Mouse (Mus musculus) lung, postnatal 0 days (tissue): Measurements from ENCODE around the gene Tmem100. TPM values are rescaled to one million over a fixed set of nuclear protein-coding genes. Genes with fewer than 3 reads are reported as not detected.
A peak's percentile ranks its signal among the peaks of the same experiment; 100 is the strongest.

Source experiments
- ATAC-seq: fragments of 200-750 bp; cut with Nextera tagmentation; 2 replicates; pipeline ENCODE4 v1.8.0; 2017; ENCODE audit warnings: moderate library complexity
- DNase-seq: peaks from one replicate; pipeline ENCODE4 v3.0.0-alpha.2; 2016; ENCODE audit warnings: low spot score
- H3K27ac ChIP-seq: fragments of 300-500 bp; sonication (generic); 2 replicates; pipeline ENCODE4 v1.5.1; 2014; ENCODE audit warnings: antibody characterized with exemption, mild to moderate bottlenecking, low read length, mixed read lengths
- H3K27me3 ChIP-seq: fragments of 300-500 bp; sonication (generic); replicated peaks from 2 replicates; pipeline ENCODE4 v1.6.1; 2014; ENCODE audit warnings: low read length, mixed read lengths; ENCODE audit not compliant: insufficient read depth
- H3K36me3 ChIP-seq: fragments of 300-500 bp; sonication (generic); 2 replicates; pipeline ENCODE4 v1.6.1; 2014; ENCODE audit warnings: low read length, mixed read lengths; ENCODE audit not compliant: insufficient read depth
- H3K4me1 ChIP-seq: fragments of 300-500 bp; sonication (generic); 2 replicates; pipeline ENCODE4 v1.6.1; 2014; ENCODE audit warnings: antibody characterized with exemption, low read depth, low read length, mixed read lengths; ENCODE audit not compliant: insufficient read depth
- H3K4me2 ChIP-seq: fragments of 300-500 bp; sonication (generic); replicated peaks from 2 replicates; pipeline ENCODE4 v1.6.1; 2014; ENCODE audit warnings: low read depth, mild to moderate bottlenecking, low read length, moderate library complexity, mixed read lengths
- H3K4me3 ChIP-seq: fragments of 300-500 bp; sonication (generic); 2 replicates; pipeline ENCODE4 v1.5.1; 2014; ENCODE audit warnings: low read depth, low read length
- H3K9ac ChIP-seq: fragments of 300-500 bp; sonication (generic); replicated peaks from 2 replicates; pipeline ENCODE4 v1.6.1; 2014; ENCODE audit warnings: low read depth, mild to moderate bottlenecking
- H3K9me3 ChIP-seq: fragments of 300-500 bp; sonication (generic); 2 replicates; pipeline ENCODE4 v1.6.1; 2016; ENCODE audit warnings: low read length, mixed read lengths
- CTCF ChIP-seq: IDR thresholded peaks from 2 replicates; pipeline ENCODE4 v1.5.1; 2016; ENCODE audit warnings: antibody characterized with exemption, mild to moderate bottlenecking
- EP300 ChIP-seq: IDR thresholded peaks from 2 replicates; pipeline ENCODE4 v1.6.1; 2016; ENCODE audit warnings: antibody characterized with exemption, mild to moderate bottlenecking, control low read depth
- WGBS: fragments of 180-500 bp; shearing (Covaris S2); extraction: QIAGEN DNeasy Blood & Tissue Kit; methylation state at CpG from one replicate; pipeline ENCODE4 v1.1.7; 2014; 5-methylcytosine and 5-hydroxymethylcytosine counted together
- polyA plus RNA-seq: library from polyadenylated mRNA; unstranded; fragments of >200 nt; fragmentation: Nextera tagmentation; extraction: Ambion mirVana; gene quantifications from 2 replicates; pipeline ENCODE4 v1.2.1, GENCODE M21; 2015

Tmem100 gene
- polyA plus RNA-seq, 1 experiment from 2014 or later, result 283 TPM

GRCm38 (mm10) chr11:89991661-89992060, 38.5 kb upstream of the Tmem100 start:
- H3K9me3 ChIP-seq, result no peaks in the 10 kb centered on the region
- no peak for TF ChIP-seq CTCF
- H3K4me1 ChIP-seq, result peaks cover 3% of the 10 kb centered on the region; the same call in 1 of the 2 replicates
- no peaks in the 10 kb centered on the region for H3K36me3 ChIP-seq
- DNase-seq (no peak), ATAC-seq (no peak)
- H3K27me3 ChIP-seq, result no peaks in the 10 kb centered on the region
- no peak overlapping the region for H3K9ac ChIP-seq
- no peak overlapping the region for H3K4me2 ChIP-seq
- H3K4me3 ChIP-seq, result no peak overlapping the region
- H3K27ac ChIP-seq, result no peak overlapping the region

DNA sequence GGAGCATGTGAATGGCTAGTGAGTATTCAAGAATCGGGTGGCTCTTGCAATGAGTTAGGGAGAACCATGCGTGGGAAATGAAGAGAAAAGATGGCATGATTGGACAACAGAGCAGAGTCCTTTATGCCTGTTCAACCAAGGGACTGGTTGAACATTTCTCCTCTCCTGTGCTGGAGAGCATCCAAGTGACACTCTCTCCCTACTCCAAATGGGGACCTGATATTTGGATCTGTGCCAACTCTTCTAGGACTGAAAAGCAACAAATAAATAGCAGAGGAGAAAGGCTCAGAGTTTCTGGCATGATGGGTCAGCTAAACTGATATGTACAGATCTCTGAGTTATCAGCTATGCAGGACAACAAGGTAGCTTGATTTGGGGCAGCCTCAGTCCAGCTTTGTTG, 35.4 kb upstream of the Tmem100 start:
- peaks cover 3% of the 10 kb centered on the region; the same call in 1 of the 2 replicates for H3K4me1 ChIP-seq
- ATAC-seq (no peak), DNase-seq (no peak)
- no peaks in the 10 kb centered on the region for H3K27me3 ChIP-seq
- H3K4me3 ChIP-seq, result no peak overlapping the region
- H3K27ac ChIP-seq, result no peak overlapping the region
- TF ChIP-seq CTCF (no peak), EP300 (no peak)
- H3K4me2 ChIP-seq, result no peak overlapping the region
- 66% methylated on average over 2 of the region's 2 CpGs for WGBS
- H3K36me3 ChIP-seq, result no peaks in the 10 kb centered on the region
- H3K9ac ChIP-seq, result no peak overlapping the region
- H3K9me3 ChIP-seq, result no peaks in the 10 kb centered on the region

GRCm38 (mm10) chr11:89995596-89995995, 34.6 kb upstream of the Tmem100 start:
- H3K4me3 ChIP-seq, result no peak overlapping the region
- 95% methylated on average over 5 of the region's 5 CpGs for WGBS
- TF ChIP-seq EP300 (no peak), CTCF (no peak)

DNA sequence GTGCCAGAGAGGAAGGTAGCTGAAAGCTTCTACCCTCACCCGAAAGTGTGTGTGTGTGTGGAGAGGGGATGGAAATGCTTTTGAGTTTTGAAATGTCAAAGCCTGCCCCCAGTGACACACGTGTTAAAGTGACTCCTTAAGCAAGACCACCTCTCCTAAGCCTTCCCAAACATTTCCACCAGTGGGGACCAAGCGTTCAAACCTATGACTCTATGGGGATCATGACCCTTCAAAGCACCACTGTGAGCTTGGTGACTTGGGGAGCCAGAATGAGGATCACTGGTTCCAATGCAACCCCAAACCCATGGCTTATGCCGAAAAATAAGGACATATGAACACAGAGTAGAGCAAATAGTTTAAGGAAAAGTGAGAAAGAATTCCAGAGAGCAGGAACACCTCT, 33.7 kb upstream of the Tmem100 start:
- no peak overlapping the region for H3K4me2 ChIP-seq
- TF ChIP-seq EP300 (no peak), CTCF (no peak)
- H3K9ac ChIP-seq, result no peak overlapping the region
- DNase-seq, result no peak
- WGBS, result 84% methylated on average over 4 of the region's 4 CpGs
- peaks cover 3% of the 10 kb centered on the region; the same call in 1 of the 2 replicates for H3K4me1 ChIP-seq
- no peak overlapping the region for H3K4me3 ChIP-seq
- H3K27me3 ChIP-seq, result no peaks in the 10 kb centered on the region
- no peaks in the 10 kb centered on the region for H3K9me3 ChIP-seq
- no peak for ATAC-seq
- no peaks in the 10 kb centered on the region for H3K36me3 ChIP-seq
- no peak overlapping the region for H3K27ac ChIP-seq

More at GRCm38 (mm10) chr11:89995596-89995995, 34.6 kb upstream of the Tmem100 start:
- Histone ChIP-seq H3K27me3 (no peaks in the 10 kb centered on the region), H3K4me1 (peaks cover 3% of the 10 kb centered on the region; the same call in 1 of the 2 replicates), H3K4me2 (no peak overlapping the region), H3K9ac (no peak overlapping the region), H3K36me3 (no peaks in the 10 kb centered on the region), H3K27ac (no peak overlapping the region), H3K9me3 (no peaks in the 10 kb centered on the region)
- ATAC-seq, result no peak
- no peak for DNase-seq

DNA sequence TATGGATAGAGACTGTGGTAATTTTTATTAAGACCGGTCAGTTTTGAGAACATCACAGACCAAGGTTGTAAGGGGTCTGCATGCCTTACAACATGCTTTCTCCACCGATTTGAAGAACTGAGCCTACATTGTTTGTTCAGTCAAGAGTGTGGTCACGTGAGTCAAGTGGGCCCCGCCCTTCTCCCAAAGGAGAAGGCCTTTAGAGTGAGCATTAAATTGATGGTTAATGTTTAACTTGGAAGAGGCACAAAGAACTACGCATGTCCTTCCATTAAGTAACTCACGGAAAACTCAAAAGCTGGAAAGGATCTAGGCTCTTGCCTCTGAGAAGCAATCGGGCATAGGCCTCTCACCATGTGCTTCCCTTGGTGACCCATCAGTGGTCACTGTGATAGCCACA, 33.3 kb upstream of the Tmem100 start:
- ATAC-seq (peak; percentile 84), DNase-seq (peak; percentile 84)
- H3K27me3 ChIP-seq, result no peaks in the 10 kb centered on the region
- WGBS, result 60% methylated on average over 7 of the region's 7 CpGs
- H3K4me1 ChIP-seq, result peaks cover 7% of the 10 kb centered on the region; the same call in 1 of the 2 replicates
- no peak for TF ChIP-seq EP300
- TF ChIP-seq CTCF, result no peak
- no peaks in the 10 kb centered on the region for H3K9me3 ChIP-seq
- H3K36me3 ChIP-seq, result no peaks in the 10 kb centered on the region
- no peak overlapping the region for H3K27ac ChIP-seq
- H3K4me2 ChIP-seq, result no peak overlapping the region
- H3K4me3 ChIP-seq, result no peak overlapping the region
- H3K9ac ChIP-seq, result no peak overlapping the region

GRCm38 (mm10) chr11:89998996-89999770, 31.0 kb upstream of the Tmem100 start:
- H3K9ac ChIP-seq, result no peak overlapping the region
- H3K27me3 ChIP-seq, result no peaks in the 10 kb centered on the region
- ATAC-seq (no peak), DNase-seq (no peak)
- no peak overlapping the region for H3K4me2 ChIP-seq
- H3K4me3 ChIP-seq, result no peak overlapping the region
- H3K9me3 ChIP-seq, result no peaks in the 10 kb centered on the region
- peaks cover 11% of the 10 kb centered on the region; the same call in 1 of the 2 replicates for H3K4me1 ChIP-seq
- no peak for TF ChIP-seq EP300
- no peak for TF ChIP-seq CTCF
- 86% methylated on average over 18 of the region's 18 CpGs for WGBS
- no peak overlapping the region for H3K27ac ChIP-seq
- no peaks in the 10 kb centered on the region for H3K36me3 ChIP-seq
